Mouse (Mus musculus): Measurements from ENCODE around the gene Mterf1b. TPM values are rescaled to one million over a fixed set of nuclear protein-coding genes. Genes with fewer than 3 reads are reported as not detected.
"Not testable (repeated sequence)": the region's sequence is repeated elsewhere in the genome, so short reads cannot be mapped to it uniquely, and the experiment has no call there.

The Mterf1b gene
- polyA plus RNA-seq (2015; fragmentation: Nextera tagmentation; extraction: Ambion mirVana): 3.6 and 5.3 TPM in 2 replicates

DNA sequence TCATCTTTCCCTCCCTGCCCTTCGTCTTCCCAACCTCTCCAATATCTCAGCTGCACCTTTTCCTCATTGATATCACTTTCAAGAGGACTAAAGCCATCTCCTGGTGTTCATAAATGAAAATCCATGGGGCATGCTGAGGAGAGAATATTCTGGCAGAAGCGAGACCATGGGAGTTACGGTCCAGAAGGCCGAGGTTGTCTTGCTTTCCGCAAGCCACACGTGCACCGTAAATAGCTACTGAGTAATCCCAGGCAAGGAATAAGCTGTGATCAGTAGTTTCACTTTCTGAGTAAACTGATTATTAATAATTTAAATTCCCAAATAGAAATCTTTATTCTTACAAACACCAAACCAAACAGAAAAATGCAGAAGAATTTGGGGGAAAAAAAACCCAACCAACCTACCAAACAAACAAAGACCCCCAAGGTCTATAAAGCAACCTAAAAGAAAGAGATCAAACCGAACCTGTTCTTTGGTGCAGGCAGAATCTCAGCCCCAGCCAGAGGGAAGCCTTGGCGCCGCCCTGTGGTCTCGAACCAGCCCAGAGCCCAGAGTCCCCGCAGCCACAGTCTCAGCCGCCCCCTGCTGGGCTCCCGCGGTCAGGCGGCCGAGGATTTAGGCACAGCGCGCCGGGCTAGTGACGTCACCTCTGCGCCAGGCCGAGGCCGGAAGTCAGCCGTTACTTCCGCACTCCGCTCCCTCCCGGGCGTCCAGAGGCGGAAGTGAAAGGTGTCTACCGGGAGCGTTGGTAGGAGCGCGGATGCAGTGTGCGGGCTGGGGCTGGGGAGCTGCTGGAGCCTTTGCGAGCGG, at the start of gene Mterf1b:
Gene Mterf1b (plus strand): TSS at position 697 of the 810 bp plus-strand sequence.
- not testable (repeated sequence) for H3K27me3 ChIP-seq; H3K36me3 ChIP-seq (ENCODE audit: poor library complexity, severe bottlenecking); H3K4me1 ChIP-seq; H3K27ac ChIP-seq; H3K9me3 ChIP-seq (replicated peaks)
- H3K4me2 ChIP-seq: peak within 1 kb of the TSS; percentile 72
- WGBS: 57% methylated on average over 12 of the region's 37 CpGs
- peak within 1 kb of the TSS; percentile 46 for H3K4me3 ChIP-seq
- ATAC-seq: peak; percentile 99
- peak within 1 kb of the TSS; percentile 56 for H3K9ac ChIP-seq

GRCm38 (mm10) chr5:4159418-4160071, 32.6 kb upstream of the Mterf1b start:
- not testable (repeated sequence) for H3K4me3 ChIP-seq; H3K4me2 ChIP-seq; ATAC-seq; H3K9me3 ChIP-seq (replicated peaks); H3K27ac ChIP-seq; H3K4me1 ChIP-seq; H3K27me3 ChIP-seq; H3K36me3 ChIP-seq (ENCODE audit: poor library complexity, severe bottlenecking); H3K9ac ChIP-seq
- 83% methylated on average over 5 of the region's 5 CpGs for WGBS

- no peak for ATAC-seq
- 86% methylated on average over 3 of the region's 3 CpGs for WGBS
These were observed 30.6 kb upstream of the Mterf1b start for GRCm38 (mm10) chr5:4161554-4161953.

GRCm38 (mm10) chr5:4162461-4162860, 29.7 kb upstream of the Mterf1b start:
- ATAC-seq: no peak
- H3K9me3 ChIP-seq (replicated peaks): no peaks in the 10 kb centered on the region
- no peak overlapping the region for H3K9ac ChIP-seq
- 53% methylated on average over 7 of the region's 7 CpGs for WGBS
- no peak overlapping the region for H3K4me2 ChIP-seq
- H3K27me3 ChIP-seq: no peaks in the 10 kb centered on the region
- H3K36me3 ChIP-seq (ENCODE audit: poor library complexity, severe bottlenecking): no peaks in the 10 kb centered on the region
- H3K4me3 ChIP-seq: no peak overlapping the region
- H3K4me1 ChIP-seq: no peaks in the 10 kb centered on the region
- no peak overlapping the region for H3K27ac ChIP-seq

More at GRCm38 (mm10) chr5:4161554-4161953, 30.6 kb upstream of the Mterf1b start:
- no peaks in the 10 kb centered on the region for H3K4me1 ChIP-seq
- H3K4me2 ChIP-seq: no peak overlapping the region
- no peak overlapping the region for H3K4me3 ChIP-seq
- H3K27ac ChIP-seq: no peak overlapping the region
- H3K36me3 ChIP-seq (ENCODE audit: poor library complexity, severe bottlenecking): no peaks in the 10 kb centered on the region
- no peaks in the 10 kb centered on the region for H3K27me3 ChIP-seq
- no peak overlapping the region for H3K9ac ChIP-seq
- no peaks in the 10 kb centered on the region for H3K9me3 ChIP-seq (replicated peaks)

DNA sequence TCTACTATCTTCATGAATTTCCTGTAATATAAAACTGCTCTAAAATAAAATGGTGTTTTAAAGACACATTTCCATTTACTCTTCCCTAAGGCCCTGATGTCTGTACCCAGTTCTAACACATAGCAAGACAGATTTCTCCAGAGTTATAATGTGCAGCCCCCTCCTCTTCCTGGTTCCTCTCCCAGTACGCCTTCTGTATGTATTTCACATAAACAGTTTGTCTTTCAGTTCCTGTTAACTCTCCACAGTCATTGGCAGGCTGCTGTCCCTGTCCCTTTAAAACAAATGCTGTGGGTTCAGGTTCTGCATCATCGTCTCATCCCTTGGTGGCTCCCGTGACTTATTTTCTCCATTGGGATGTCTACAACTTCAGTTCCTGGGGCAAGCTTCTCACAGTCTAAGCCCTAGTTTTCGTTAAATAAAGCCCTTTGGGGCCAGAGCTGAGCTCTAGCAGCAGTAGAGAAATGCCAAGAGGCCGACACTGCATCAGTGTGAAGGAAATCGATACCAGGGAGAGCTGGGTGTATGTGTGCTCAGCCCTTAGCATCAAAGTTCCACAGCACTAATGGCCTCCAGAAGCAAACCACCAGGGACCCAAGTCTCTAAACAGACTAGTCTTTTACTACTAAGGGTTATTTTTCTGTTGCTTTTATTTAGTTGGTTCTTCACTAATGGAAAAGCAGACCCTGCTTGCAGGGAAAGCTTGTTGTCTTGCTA, 24.2 kb upstream of the Mterf1b start:
- H3K36me3 ChIP-seq (ENCODE audit: poor library complexity, severe bottlenecking); H3K27ac ChIP-seq; H3K4me3 ChIP-seq; H3K4me1 ChIP-seq; H3K9me3 ChIP-seq (replicated peaks); H3K27me3 ChIP-seq; ATAC-seq; H3K9ac ChIP-seq; H3K4me2 ChIP-seq: not testable (repeated sequence)
- WGBS: 82% methylated on average over 6 of the region's 6 CpGs

GRCm38 (mm10) chr5:4168530-4168926, 23.6 kb upstream of the Mterf1b start:
- H3K4me2 ChIP-seq; ATAC-seq; H3K36me3 ChIP-seq (ENCODE audit: poor library complexity, severe bottlenecking); H3K4me3 ChIP-seq; H3K9ac ChIP-seq; H3K27me3 ChIP-seq; H3K9me3 ChIP-seq (replicated peaks); H3K4me1 ChIP-seq; H3K27ac ChIP-seq: not testable (repeated sequence)
- WGBS: 81% methylated on average over 4 of the region's 4 CpGs

DNA sequence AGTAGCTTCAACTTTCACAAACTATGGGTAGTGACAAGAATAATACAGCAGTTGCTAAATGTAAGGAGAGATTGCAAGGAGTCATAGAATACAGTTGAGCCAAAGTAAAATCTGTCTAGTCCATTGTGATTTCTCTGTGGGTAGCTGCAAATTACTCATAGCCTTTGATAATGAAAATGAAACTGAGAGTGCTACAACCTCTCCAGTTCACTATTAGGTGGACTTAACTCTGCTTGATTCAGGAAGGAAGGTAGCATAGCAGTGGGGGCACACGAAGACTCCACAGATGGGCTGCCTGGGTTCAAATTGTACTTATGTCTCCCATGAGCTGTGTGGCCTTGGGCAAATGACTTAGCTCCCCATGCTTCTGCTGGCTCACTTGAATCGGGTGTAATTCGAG, 15.7 kb upstream of the Mterf1b start:
- H3K4me1 ChIP-seq; H3K36me3 ChIP-seq (ENCODE audit: poor library complexity, severe bottlenecking); H3K4me3 ChIP-seq; H3K4me2 ChIP-seq; H3K27ac ChIP-seq; ATAC-seq; H3K27me3 ChIP-seq; H3K9me3 ChIP-seq (replicated peaks); H3K9ac ChIP-seq: not testable (repeated sequence)
- WGBS: 90% methylated on average over 3 of the region's 3 CpGs

DNA sequence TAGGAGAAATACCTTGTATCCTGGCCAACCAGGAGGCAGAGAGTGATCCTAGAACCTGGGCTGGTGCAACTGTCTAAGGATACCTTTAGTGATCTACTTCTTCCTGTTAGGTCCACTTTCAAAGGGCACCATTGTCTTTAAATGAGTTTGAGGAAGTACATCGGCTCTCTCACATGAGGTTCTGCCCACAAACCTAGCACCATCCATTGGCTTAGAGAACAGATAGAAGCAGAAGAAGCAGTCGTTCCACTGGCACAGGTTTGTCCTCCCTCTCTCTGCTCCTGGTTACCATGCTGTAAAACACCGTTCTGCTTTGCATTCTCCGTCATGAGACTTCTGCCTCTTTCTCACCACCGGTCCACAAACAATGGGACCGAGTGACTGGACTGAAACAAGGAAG, 12.8 kb upstream of the Mterf1b start:
- Histone ChIP-seq H3K4me2 (no peak overlapping the region), H3K9ac (no peak overlapping the region), H3K4me1 (no peaks in the 10 kb centered on the region), H3K4me3 (no peak overlapping the region), H3K27me3 (no peaks in the 10 kb centered on the region), H3K9me3 (replicated peaks) (no peaks in the 10 kb centered on the region), H3K27ac (no peak overlapping the region), H3K36me3 (ENCODE audit: poor library complexity, severe bottlenecking) (no peaks in the 10 kb centered on the region)
- WGBS: 91% methylated on average over 6 of the region's 6 CpGs
- ATAC-seq: no peak

GRCm38 (mm10) chr5:4186815-4187214, 5.4 kb upstream of the Mterf1b start:
- 68% methylated on average over 4 of the region's 4 CpGs for whole genome bisulfite sequencing
- H3K9ac ChIP-seq: no peak overlapping the region
- ATAC-seq: no peak
- H3K27ac ChIP-seq: no peak overlapping the region
- no peaks in the 10 kb centered on the region for H3K36me3 ChIP-seq (ENCODE audit: poor library complexity, severe bottlenecking)
- no peak overlapping the region for H3K4me3 ChIP-seq
- H3K4me1 ChIP-seq: no peaks in the 10 kb centered on the region
- H3K27me3 ChIP-seq: no peaks in the 10 kb centered on the region
- 0 out of 2 replicates have a peak, but pooled peaks cover 4% of the 10 kb centered on the region for H3K9me3 ChIP-seq (replicated peaks)
- H3K4me2 ChIP-seq: no peak overlapping the region

GRCm38 (mm10) chr5:4192481-4193246, 497 bp downstream of the Mterf1b start:
- not testable (repeated sequence) for H3K27ac ChIP-seq; H3K36me3 ChIP-seq (ENCODE audit: poor library complexity, severe bottlenecking); H3K27me3 ChIP-seq; ATAC-seq; H3K9me3 ChIP-seq (replicated peaks); H3K4me1 ChIP-seq
- H3K4me2 ChIP-seq: peak overlapping the region; percentile 72
- 10% methylated on average over 15 of the region's 27 CpGs for WGBS
- H3K9ac ChIP-seq: peak overlapping the region; percentile 56
- peak overlapping the region; percentile 46 for H3K4me3 ChIP-seq

GRCm38 (mm10) chr5:4193247-4193628, 1.1 kb downstream of the Mterf1b start:
- peak overlapping the region; percentile 72 for H3K4me2 ChIP-seq
- no peak for ATAC-seq
- peak overlapping the region; percentile 46 for H3K4me3 ChIP-seq
- H3K9me3 ChIP-seq (replicated peaks): 0 out of 2 replicates have a peak, but pooled peaks cover 4% of the 10 kb centered on the region
- H3K9ac ChIP-seq: no peak overlapping the region
- 81% methylated on average over 5 of the region's 5 CpGs for WGBS
- H3K27me3 ChIP-seq: no peaks in the 10 kb centered on the region
- H3K4me1 ChIP-seq: peaks cover 6% of the 10 kb centered on the region; the same call in 1 of the 2 replicates
- H3K27ac ChIP-seq: no peak overlapping the region
- no peaks in the 10 kb centered on the region for H3K36me3 ChIP-seq (ENCODE audit: poor library complexity, severe bottlenecking)

All from forebrain, embryonic 13.5 days (tissue).